Mouse (Mus musculus): ENCODE results near the gene Lama4. TPM values are rescaled to one million over a fixed set of nuclear protein-coding genes. Genes with fewer than 3 reads are reported as not detected.

The Lama4 gene
- 52.9 and 53.6 TPM in 2 replicates for polyA plus RNA-seq (2016; fragmentation: Nextera tagmentation; extraction: Ambion mirVana)

GRCm38 (mm10) chr10:38965075-38965781, at the start of gene Lama4:
TSS of gene Lama4 (plus strand) at chr10:38965515.
- Histone ChIP-seq H3K36me3 (no peaks in the 10 kb centered on the region), H3K9ac (peak within 1 kb of the TSS; percentile 56), H3K4me2 (replicated peaks) (peak within 1 kb of the TSS; percentile 67), H3K4me3 (peak within 1 kb of the TSS; percentile 47), H3K27ac (peak within 1 kb of the TSS; percentile 72), H3K9me3 (no peaks in the 10 kb centered on the region), H3K27me3 (no peaks in the 10 kb centered on the region), H3K4me1 (peaks cover 24% of the 10 kb centered on the region)
- 2% methylated on average over 24 of the region's 24 CpGs for WGBS
- peak; percentile 71; the same call in 1 of the 2 replicates for ATAC-seq (ENCODE audit: insufficient number of reproducible peaks, insufficient read depth, low FRiP score, low TSS enrichment)

GRCm38 (mm10) chr10:38916027-38916617, 49.2 kb upstream of the Lama4 start:
- Histone ChIP-seq H3K9me3 (no peaks in the 10 kb centered on the region), H3K4me1 (peaks cover 4% of the 10 kb centered on the region; the same call in 1 of the 2 replicates), H3K27ac (no peak overlapping the region), H3K27me3 (no peaks in the 10 kb centered on the region), H3K4me2 (replicated peaks) (no peak overlapping the region), H3K9ac (no peak overlapping the region), H3K4me3 (no peak overlapping the region), H3K36me3 (no peaks in the 10 kb centered on the region)
- 73% methylated on average over 4 of the region's 4 CpGs for WGBS
- ATAC-seq (ENCODE audit: insufficient number of reproducible peaks, insufficient read depth, low FRiP score, low TSS enrichment) = no peak

GRCm38 (mm10) chr10:38928940-38929697, 36.2 kb upstream of the Lama4 start:
- H3K27me3 ChIP-seq = no peaks in the 10 kb centered on the region
- H3K4me2 ChIP-seq (replicated peaks) = no peak overlapping the region
- H3K4me3 ChIP-seq = no peak overlapping the region
- no peak overlapping the region for H3K27ac ChIP-seq
- H3K36me3 ChIP-seq = no peaks in the 10 kb centered on the region
- ATAC-seq (ENCODE audit: insufficient number of reproducible peaks, insufficient read depth, low FRiP score, low TSS enrichment) = no peak
- 87% methylated on average over 6 of the region's 6 CpGs for WGBS
- H3K9me3 ChIP-seq = no peaks in the 10 kb centered on the region
- no peaks in the 10 kb centered on the region for H3K4me1 ChIP-seq
- H3K9ac ChIP-seq = no peak overlapping the region

GRCm38 (mm10) chr10:38944701-38945100, 20.6 kb upstream of the Lama4 start:
- H3K4me3 ChIP-seq = no peak overlapping the region
- no peaks in the 10 kb centered on the region for H3K4me1 ChIP-seq
- no peak overlapping the region for H3K27ac ChIP-seq
- no peaks in the 10 kb centered on the region for H3K9me3 ChIP-seq
- H3K9ac ChIP-seq = no peak overlapping the region
- no peak overlapping the region for H3K4me2 ChIP-seq (replicated peaks)
- no peak for ATAC-seq (ENCODE audit: insufficient number of reproducible peaks, insufficient read depth, low FRiP score, low TSS enrichment)
- no peaks in the 10 kb centered on the region for H3K27me3 ChIP-seq
- 41% methylated on average over 2 of the region's 2 CpGs for WGBS
- no peaks in the 10 kb centered on the region for H3K36me3 ChIP-seq

GRCm38 (mm10) chr10:38961920-38962319, 3.4 kb upstream of the Lama4 start:
- WGBS = 54% methylated on average over 2 of the region's 2 CpGs
- no peak overlapping the region for H3K27ac ChIP-seq
- H3K4me2 ChIP-seq (replicated peaks) = no peak overlapping the region
- H3K4me3 ChIP-seq = no peak overlapping the region
- no peaks in the 10 kb centered on the region for H3K36me3 ChIP-seq
- no peak overlapping the region for H3K9ac ChIP-seq
- H3K4me1 ChIP-seq = peaks cover 11% of the 10 kb centered on the region
- H3K9me3 ChIP-seq = no peaks in the 10 kb centered on the region
- H3K27me3 ChIP-seq = no peaks in the 10 kb centered on the region
- ATAC-seq (ENCODE audit: insufficient number of reproducible peaks, insufficient read depth, low FRiP score, low TSS enrichment) = no peak

- peak overlapping the region; percentile 26; the same call in 1 of the 2 replicates for H3K27ac ChIP-seq
- H3K27me3 ChIP-seq = no peaks in the 10 kb centered on the region
- 63% methylated on average over 4 of the region's 4 CpGs for WGBS
- H3K4me3 ChIP-seq = no peak overlapping the region
- no peak overlapping the region for H3K4me2 ChIP-seq (replicated peaks)
- H3K9me3 ChIP-seq = no peaks in the 10 kb centered on the region
- ATAC-seq (ENCODE audit: insufficient number of reproducible peaks, insufficient read depth, low FRiP score, low TSS enrichment) = 0 out of 2 replicates have a peak, but pooled peaks have one; percentile 17
- no peak overlapping the region for H3K9ac ChIP-seq
- H3K36me3 ChIP-seq = no peaks in the 10 kb centered on the region
- H3K4me1 ChIP-seq = peaks cover 24% of the 10 kb centered on the region
These were observed 618 bp upstream of the Lama4 start for GRCm38 (mm10) chr10:38964719-38965074.

- Histone ChIP-seq H3K36me3 (no peaks in the 10 kb centered on the region), H3K4me2 (replicated peaks) (peak overlapping the region; percentile 67), H3K27ac (peak overlapping the region; percentile 72), H3K9ac (peak overlapping the region; percentile 56), H3K9me3 (no peaks in the 10 kb centered on the region), H3K4me3 (peak overlapping the region; percentile 47), H3K27me3 (no peaks in the 10 kb centered on the region), H3K4me1 (peaks cover 24% of the 10 kb centered on the region)
- no peak for ATAC-seq (ENCODE audit: insufficient number of reproducible peaks, insufficient read depth, low FRiP score, low TSS enrichment)
- WGBS = 7% methylated on average over 14 of the region's 14 CpGs
These were observed 542 bp downstream of the Lama4 start for GRCm38 (mm10) chr10:38965857-38966256.

GRCm38 (mm10) chr10:38966646-38967045, 1.3 kb downstream of the Lama4 start:
- H3K9me3 ChIP-seq = no peaks in the 10 kb centered on the region
- peak overlapping the region; percentile 47 for H3K4me3 ChIP-seq
- no peaks in the 10 kb centered on the region for H3K36me3 ChIP-seq
- H3K9ac ChIP-seq = peak overlapping the region; percentile 56
- H3K4me2 ChIP-seq (replicated peaks) = peak overlapping the region; percentile 67
- 67% methylated on average over 2 of the region's 2 CpGs for WGBS
- peaks cover 24% of the 10 kb centered on the region for H3K4me1 ChIP-seq
- H3K27ac ChIP-seq = no peak overlapping the region
- H3K27me3 ChIP-seq = no peaks in the 10 kb centered on the region
- no peak for ATAC-seq (ENCODE audit: insufficient number of reproducible peaks, insufficient read depth, low FRiP score, low TSS enrichment)

- WGBS = 73% methylated on average over 10 of the region's 10 CpGs
These were observed 3.2 kb downstream of the Lama4 start for GRCm38 (mm10) chr10:38968326-38969072.

GRCm38 (mm10) chr10:38969543-38969942, 4.2 kb downstream of the Lama4 start:
- Histone ChIP-seq H3K27ac (no peak overlapping the region), H3K9ac (no peak overlapping the region), H3K4me2 (replicated peaks) (peak overlapping the region; percentile 44), H3K36me3 (no peaks in the 10 kb centered on the region), H3K27me3 (no peaks in the 10 kb centered on the region), H3K4me3 (no peak overlapping the region), H3K9me3 (no peaks in the 10 kb centered on the region), H3K4me1 (peaks cover 32% of the 10 kb centered on the region)
- WGBS = 86% methylated on average over 2 of the region's 2 CpGs
- no peak for ATAC-seq (ENCODE audit: insufficient number of reproducible peaks, insufficient read depth, low FRiP score, low TSS enrichment)

More at GRCm38 (mm10) chr10:38968326-38969072, 3.2 kb downstream of the Lama4 start:
- Histone ChIP-seq H3K9me3 (no peaks in the 10 kb centered on the region), H3K4me3 (0 out of 2 replicates have a peak overlapping the region, but pooled peaks have one; percentile 13), H3K36me3 (no peaks in the 10 kb centered on the region), H3K27me3 (no peaks in the 10 kb centered on the region), H3K4me2 (replicated peaks) (peak overlapping the region; percentile 44), H3K4me1 (peaks cover 27% of the 10 kb centered on the region), H3K27ac (no peak overlapping the region), H3K9ac (no peak overlapping the region)
- no peak for ATAC-seq (ENCODE audit: insufficient number of reproducible peaks, insufficient read depth, low FRiP score, low TSS enrichment)

GRCm38 (mm10) chr10:38969975-38970374, 4.7 kb downstream of the Lama4 start:
- ATAC-seq (ENCODE audit: insufficient number of reproducible peaks, insufficient read depth, low FRiP score, low TSS enrichment) = no peak
- peaks cover 30% of the 10 kb centered on the region for H3K4me1 ChIP-seq
- H3K27me3 ChIP-seq = no peaks in the 10 kb centered on the region
- H3K9ac ChIP-seq = no peak overlapping the region
- no peaks in the 10 kb centered on the region for H3K36me3 ChIP-seq
- H3K4me3 ChIP-seq = no peak overlapping the region
- H3K4me2 ChIP-seq (replicated peaks) = no peak overlapping the region
- 88% methylated on average over 6 of the region's 6 CpGs for WGBS
- no peaks in the 10 kb centered on the region for H3K9me3 ChIP-seq
- no peak overlapping the region for H3K27ac ChIP-seq
